Mouse (Mus musculus) midbrain, embryonic 12.5 days (tissue): ENCODE measurements around the gene Ncf2. TPM values are rescaled to one million over a fixed set of nuclear protein-coding genes. Genes with fewer than 3 reads are reported as not detected.
A peak's percentile ranks its signal among the peaks of the same experiment; 100 is the strongest.

Experiments
- ATAC-seq: fragments of 200-750 bp; cut with Nextera tagmentation; 2 replicates; pipeline ENCODE4 v1.8.0; 2017; ENCODE audit warnings: low read depth, moderate TSS enrichment, moderate library complexity; ENCODE audit not compliant: low FRiP score
- H3K27ac ChIP-seq: fragments of 300-500 bp; sonication (generic); replicated peaks from 2 replicates; pipeline ENCODE4 v1.5.1; 2016; ENCODE audit warnings: mild to moderate bottlenecking
- H3K27me3 ChIP-seq: fragments of 300-500 bp; sonication (generic); 2 replicates; pipeline ENCODE4 v1.6.1; 2016; ENCODE audit warnings: mild to moderate bottlenecking
- H3K36me3 ChIP-seq: fragments of 300-500 bp; sonication (generic); 2 replicates; pipeline ENCODE4 v1.6.1; 2016
- H3K4me1 ChIP-seq: fragments of 300-500 bp; sonication (generic); 2 replicates; pipeline ENCODE4 v1.6.1; 2016
- H3K4me2 ChIP-seq: fragments of 300-500 bp; sonication (generic); replicated peaks from 2 replicates; pipeline ENCODE4 v1.6.1; 2016; ENCODE audit warnings: mild to moderate bottlenecking, moderate library complexity
- H3K4me3 ChIP-seq: fragments of 300-500 bp; sonication (generic); 2 replicates; pipeline ENCODE4 v1.5.1; 2016; ENCODE audit warnings: mild to moderate bottlenecking
- H3K9ac ChIP-seq: fragments of 300-500 bp; sonication (generic); replicated peaks from 2 replicates; pipeline ENCODE4 v1.6.1; 2016; ENCODE audit warnings: mild to moderate bottlenecking, moderate library complexity
- H3K9me3 ChIP-seq: fragments of 300-500 bp; sonication (generic); 2 replicates; pipeline ENCODE4 v1.6.1; 2016; ENCODE audit warnings: mild to moderate bottlenecking
- WGBS: fragments of 180-500 bp; shearing (Covaris S2); methylation state at CpG from one replicate; pipeline ENCODE4 v1.1.7; 2016; 5-methylcytosine and 5-hydroxymethylcytosine counted together
- polyA plus RNA-seq: library from polyadenylated mRNA; unstranded; fragments of >200 nt; fragmentation: Nextera tagmentation; extraction: Ambion mirVana; gene quantifications from 2 replicates; pipeline ENCODE4 v1.2.1, GENCODE M21; 2016

The Ncf2 gene
- polyA plus RNA-seq, 1 experiment from 2014 or later: 3.0 TPM

DNA sequence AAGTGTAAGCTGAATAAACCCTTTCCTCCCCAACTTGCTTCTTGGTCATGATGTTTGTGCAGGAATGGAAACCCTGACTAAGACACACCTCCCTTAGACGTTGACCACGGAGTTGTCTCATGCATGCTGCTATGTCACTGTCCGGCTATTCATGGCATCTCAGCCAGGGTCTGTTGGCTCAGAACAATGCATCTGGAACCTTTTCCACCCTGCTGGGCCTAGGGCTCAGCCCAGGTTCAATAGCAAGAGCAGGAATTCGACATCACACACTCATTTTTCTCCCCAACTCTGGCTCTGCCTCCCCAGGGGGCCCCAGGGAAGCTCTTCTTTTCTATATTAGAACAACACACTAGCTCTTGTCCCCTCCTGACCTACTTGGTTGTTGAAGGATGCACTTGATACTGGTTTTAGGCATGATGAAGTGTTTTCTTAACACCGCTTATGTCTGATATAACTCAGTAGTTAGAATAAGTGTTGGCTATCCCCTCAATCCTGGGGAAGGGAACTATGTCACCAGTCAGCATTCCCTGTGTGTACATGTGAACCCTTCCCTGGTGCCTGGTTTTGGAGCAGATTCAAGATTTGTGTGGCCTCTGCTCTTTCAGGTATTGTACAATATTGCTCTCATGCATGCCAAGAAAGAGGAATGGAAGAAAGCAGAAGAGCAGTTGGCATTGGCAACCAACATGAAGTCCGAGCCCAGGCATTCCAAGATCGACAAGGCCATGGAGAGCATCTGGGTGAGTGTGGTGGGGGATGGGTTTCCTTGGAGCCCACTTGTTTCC lies 21.1 kb downstream of the Ncf2 start:
- H3K4me1 ChIP-seq: peaks cover 22% of the 10 kb centered on the region
- H3K4me3 ChIP-seq: no peak overlapping the region
- no peak overlapping the region for H3K4me2 ChIP-seq
- no peaks in the 10 kb centered on the region for H3K36me3 ChIP-seq
- H3K27ac ChIP-seq: no peak overlapping the region
- no peaks in the 10 kb centered on the region for H3K27me3 ChIP-seq
- ATAC-seq: no peak
- 75% methylated on average over 7 of the region's 7 CpGs for WGBS
- H3K9ac ChIP-seq: no peak overlapping the region
- H3K9me3 ChIP-seq: no peaks in the 10 kb centered on the region

GRCm38 (mm10) chr1:152821746-152822145 lies 21.8 kb downstream of the Ncf2 start:
- Histone ChIP-seq H3K27me3 (no peaks in the 10 kb centered on the region), H3K27ac (no peak overlapping the region), H3K4me2 (no peak overlapping the region), H3K9ac (no peak overlapping the region), H3K9me3 (no peaks in the 10 kb centered on the region), H3K4me1 (peaks cover 16% of the 10 kb centered on the region), H3K36me3 (no peaks in the 10 kb centered on the region), H3K4me3 (no peak overlapping the region)
- no peak for ATAC-seq
- 83% methylated on average over 4 of the region's 4 CpGs for WGBS

- WGBS: 69% methylated on average over 9 of the region's 9 CpGs
- Histone ChIP-seq H3K4me3 (no peak overlapping the region), H3K9ac (no peak overlapping the region), H3K36me3 (no peaks in the 10 kb centered on the region), H3K27ac (no peak overlapping the region), H3K9me3 (no peaks in the 10 kb centered on the region), H3K4me2 (no peak overlapping the region), H3K4me1 (no peaks in the 10 kb centered on the region), H3K27me3 (no peaks in the 10 kb centered on the region)
- no peak for ATAC-seq
These were observed 24.2 kb downstream of the Ncf2 start for GRCm38 (mm10) chr1:152824206-152824605.

GRCm38 (mm10) chr1:152826446-152826845 lies 26.5 kb downstream of the Ncf2 start:
- Histone ChIP-seq H3K27ac (no peak overlapping the region), H3K36me3 (no peaks in the 10 kb centered on the region), H3K9ac (no peak overlapping the region), H3K9me3 (no peaks in the 10 kb centered on the region), H3K4me3 (no peak overlapping the region), H3K27me3 (no peaks in the 10 kb centered on the region), H3K4me2 (no peak overlapping the region), H3K4me1 (no peaks in the 10 kb centered on the region)
- no peak for ATAC-seq
- 84% methylated on average over 5 of the region's 5 CpGs for WGBS

GRCm38 (mm10) chr1:152828168-152828567 lies 28.2 kb downstream of the Ncf2 start:
- H3K4me3 ChIP-seq: no peak overlapping the region
- no peaks in the 10 kb centered on the region for H3K4me1 ChIP-seq
- no peak for ATAC-seq
- no peaks in the 10 kb centered on the region for H3K27me3 ChIP-seq
- H3K27ac ChIP-seq: no peak overlapping the region
- H3K4me2 ChIP-seq: no peak overlapping the region
- WGBS: 81% methylated on average over 5 of the region's 5 CpGs
- no peaks in the 10 kb centered on the region for H3K36me3 ChIP-seq
- no peaks in the 10 kb centered on the region for H3K9me3 ChIP-seq
- no peak overlapping the region for H3K9ac ChIP-seq

DNA sequence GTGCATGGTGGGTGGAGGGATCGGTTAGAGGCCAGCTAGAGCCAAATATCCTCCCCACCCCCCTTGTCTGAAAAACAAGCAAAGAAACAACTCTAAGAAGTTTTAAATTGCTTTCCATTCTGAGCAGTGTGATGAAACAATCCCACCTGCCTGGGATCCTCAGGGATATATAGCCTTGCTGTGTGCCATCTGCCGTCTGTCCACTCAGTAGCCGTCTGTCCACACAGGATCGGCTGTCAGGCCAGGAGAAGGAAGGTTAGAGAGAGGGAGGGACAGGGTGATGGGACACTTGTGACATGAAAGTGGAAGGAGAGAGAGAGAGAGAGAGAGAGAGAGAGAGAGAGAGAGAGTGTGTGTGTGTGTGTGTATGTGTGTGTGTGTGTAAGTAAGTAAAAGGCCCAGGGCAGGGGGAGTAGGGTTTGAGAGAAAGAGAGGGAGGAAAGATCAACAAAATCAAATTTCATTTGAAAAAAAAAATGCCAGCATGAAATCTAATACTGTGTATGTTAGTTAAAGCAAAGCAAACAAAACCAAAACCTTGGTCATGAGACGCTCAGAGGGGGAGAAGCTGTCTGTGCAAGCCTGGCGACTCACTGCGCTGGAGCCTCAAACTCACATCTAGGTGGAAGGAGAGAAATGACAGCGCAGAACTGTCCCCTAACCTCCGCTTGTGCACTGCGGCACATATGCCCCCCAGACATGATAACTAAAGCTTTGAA lies 28.8 kb downstream of the Ncf2 start:
- no peak overlapping the region for H3K27ac ChIP-seq

DNA sequence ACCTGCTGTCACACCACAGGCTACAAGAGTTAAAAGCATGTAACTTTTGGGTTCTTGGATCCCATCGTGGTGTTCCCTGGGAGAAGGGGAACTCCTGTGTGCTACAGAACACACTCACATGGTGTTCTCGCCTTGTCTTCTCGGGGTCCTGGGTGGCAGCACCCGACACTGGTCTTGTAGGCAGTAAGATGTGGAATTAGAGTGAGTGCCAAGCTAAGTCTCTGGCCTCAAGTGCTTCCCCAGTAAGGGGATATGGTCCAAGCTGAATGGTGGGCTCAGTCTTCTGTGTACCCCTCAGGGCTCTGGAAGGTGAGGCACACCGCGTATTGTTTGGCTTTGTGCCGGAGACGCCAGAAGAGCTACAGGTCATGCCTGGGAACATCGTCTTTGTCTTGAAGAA lies 30.1 kb downstream of the Ncf2 start:
- Histone ChIP-seq H3K9me3 (no peaks in the 10 kb centered on the region), H3K36me3 (peaks cover 6% of the 10 kb centered on the region; the same call in 1 of the 2 replicates), H3K4me2 (no peak overlapping the region), H3K4me1 (no peaks in the 10 kb centered on the region), H3K27ac (no peak overlapping the region), H3K4me3 (no peak overlapping the region), H3K27me3 (no peaks in the 10 kb centered on the region), H3K9ac (no peak overlapping the region)
- 92% methylated on average over 9 of the region's 9 CpGs for WGBS
- no peak for ATAC-seq

More for the DNA sequence above, 28.8 kb downstream of the Ncf2 start:
- H3K36me3 ChIP-seq: no peaks in the 10 kb centered on the region
- 81% methylated on average over 10 of the region's 10 CpGs for WGBS
- H3K27me3 ChIP-seq: no peaks in the 10 kb centered on the region
- H3K9me3 ChIP-seq: no peaks in the 10 kb centered on the region
- H3K4me3 ChIP-seq: no peak overlapping the region
- H3K4me1 ChIP-seq: no peaks in the 10 kb centered on the region
- no peak for ATAC-seq
- no peak overlapping the region for H3K9ac ChIP-seq
- H3K4me2 ChIP-seq: no peak overlapping the region

GRCm38 (mm10) chr1:152831003-152831402 lies 31.0 kb downstream of the Ncf2 start:
- H3K27me3 ChIP-seq: no peaks in the 10 kb centered on the region
- ATAC-seq: 0 out of 2 replicates have a peak, but pooled peaks have one; percentile 16
- H3K4me3 ChIP-seq: no peak overlapping the region
- no peak overlapping the region for H3K9ac ChIP-seq
- H3K36me3 ChIP-seq: peaks cover 14% of the 10 kb centered on the region
- WGBS: 86% methylated on average over 8 of the region's 8 CpGs
- H3K27ac ChIP-seq: no peak overlapping the region
- no peaks in the 10 kb centered on the region for H3K9me3 ChIP-seq
- H3K4me2 ChIP-seq: no peak overlapping the region
- no peaks in the 10 kb centered on the region for H3K4me1 ChIP-seq

DNA sequence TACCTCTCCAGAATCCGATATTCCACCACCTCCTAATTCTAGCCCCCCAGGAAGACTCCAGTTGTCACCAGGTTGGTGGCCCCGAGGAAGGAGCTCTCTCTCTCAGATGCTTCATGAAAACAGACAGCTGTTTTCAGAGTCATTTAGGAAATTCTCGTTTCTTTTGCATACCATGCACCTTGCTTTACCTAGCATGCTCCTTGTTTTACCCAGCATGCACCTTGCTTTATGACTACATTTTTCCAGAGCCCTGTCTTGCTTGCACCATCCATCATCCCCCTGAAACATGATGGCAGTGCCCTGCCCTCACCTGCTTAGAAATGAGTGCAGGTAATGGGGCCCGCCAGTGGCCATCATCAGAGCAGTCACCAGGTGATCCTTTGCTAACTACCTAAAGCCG lies 31.6 kb downstream of the Ncf2 start:
- Histone ChIP-seq H3K9me3 (no peaks in the 10 kb centered on the region), H3K9ac (no peak overlapping the region), H3K36me3 (peaks cover 20% of the 10 kb centered on the region), H3K27me3 (no peaks in the 10 kb centered on the region), H3K27ac (no peak overlapping the region), H3K4me2 (no peak overlapping the region), H3K4me3 (no peak overlapping the region), H3K4me1 (no peaks in the 10 kb centered on the region)
- no peak for ATAC-seq
- 76% methylated on average over 5 of the region's 5 CpGs for WGBS

DNA sequence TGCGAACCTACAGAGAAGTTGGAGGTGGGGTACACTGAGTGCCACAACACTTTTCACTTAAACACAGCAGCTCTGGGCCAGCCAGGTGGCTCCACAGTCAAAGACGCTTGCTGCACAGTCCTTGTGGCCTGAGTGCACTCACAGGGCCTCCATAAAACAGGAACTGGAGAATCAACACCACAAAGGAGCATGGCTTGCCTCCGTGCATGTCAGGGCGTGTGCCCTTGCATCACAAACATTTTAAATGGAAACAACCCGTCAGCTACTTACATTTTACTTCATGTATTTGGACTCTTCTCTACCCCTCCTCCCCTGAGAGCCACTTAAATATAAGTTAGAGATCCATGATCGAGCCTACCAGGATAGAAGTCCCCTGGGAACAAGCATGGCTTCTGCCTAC lies 32.3 kb downstream of the Ncf2 start:
- no peaks in the 10 kb centered on the region for H3K27me3 ChIP-seq
- H3K9me3 ChIP-seq: no peaks in the 10 kb centered on the region
- H3K36me3 ChIP-seq: peaks cover 27% of the 10 kb centered on the region
- H3K9ac ChIP-seq: no peak overlapping the region
- no peak overlapping the region for H3K4me3 ChIP-seq
- 92% methylated on average over 6 of the region's 6 CpGs for WGBS
- no peaks in the 10 kb centered on the region for H3K4me1 ChIP-seq
- H3K4me2 ChIP-seq: no peak overlapping the region
- no peak overlapping the region for H3K27ac ChIP-seq
- ATAC-seq: no peak

- Histone ChIP-seq H3K27me3 (no peaks in the 10 kb centered on the region), H3K27ac (no peak overlapping the region), H3K36me3 (peaks cover 52% of the 10 kb centered on the region), H3K9ac (no peak overlapping the region), H3K4me2 (no peak overlapping the region), H3K9me3 (no peaks in the 10 kb centered on the region), H3K4me1 (no peaks in the 10 kb centered on the region), H3K4me3 (no peak overlapping the region)
- ATAC-seq: no peak
- 97% methylated on average over 3 of the region's 3 CpGs for WGBS
These were observed 35.1 kb downstream of the Ncf2 start for GRCm38 (mm10) chr1:152835061-152835460.

DNA sequence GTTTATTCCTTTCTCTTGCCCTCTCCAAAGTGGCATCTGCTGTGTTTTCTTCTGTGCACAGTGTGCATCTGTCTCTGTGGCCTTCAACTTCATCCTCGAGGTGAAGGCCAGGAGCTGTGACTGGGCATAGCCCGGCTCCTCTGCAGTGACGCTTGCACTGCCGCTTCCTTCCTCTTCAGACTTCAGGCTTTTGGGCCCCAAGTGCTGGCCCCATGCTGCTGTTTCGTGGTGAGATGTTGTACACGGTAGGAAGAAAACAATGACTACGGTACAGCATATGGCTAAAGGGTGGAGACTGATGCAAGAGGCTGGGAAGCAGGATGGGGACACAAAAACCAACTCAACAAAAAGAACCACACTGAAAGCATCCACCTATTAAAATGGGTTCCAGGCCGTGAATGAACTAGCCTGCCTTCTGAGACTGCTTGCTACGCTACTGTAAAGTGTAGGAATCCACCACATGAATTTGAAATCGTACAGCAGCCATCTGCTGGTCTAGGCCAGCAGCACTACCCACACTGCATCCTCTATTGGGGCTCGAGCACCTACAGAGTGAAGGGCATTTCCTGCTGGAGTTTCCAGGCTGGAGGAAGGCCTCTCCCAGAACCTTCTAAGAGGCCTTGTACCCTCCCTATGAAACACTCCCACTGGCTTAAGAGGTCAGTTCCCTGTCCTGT lies 38.2 kb downstream of the Ncf2 start:
- no peaks in the 10 kb centered on the region for H3K9me3 ChIP-seq
- ATAC-seq: no peak
- 89% methylated on average over 11 of the region's 11 CpGs for WGBS
- H3K4me2 ChIP-seq: no peak overlapping the region
- H3K4me1 ChIP-seq: no peaks in the 10 kb centered on the region
- H3K36me3 ChIP-seq: peaks cover 79% of the 10 kb centered on the region
- no peak overlapping the region for H3K27ac ChIP-seq
- no peak overlapping the region for H3K4me3 ChIP-seq
- no peak overlapping the region for H3K9ac ChIP-seq
- H3K27me3 ChIP-seq: no peaks in the 10 kb centered on the region
